Mouse (Mus musculus) hindbrain, embryonic 11.5 days (tissue): ENCODE measurements at regions not wholly inside any gene's neighbourhood (a gene's known extent, or its start where the extent isn't known, plus 50 kb on each side); places are given as distances from the start of the nearest gene placed in this dataset.

ENCODE experiments used
- ATAC-seq: fragments of 200-750 bp; cut with Nextera tagmentation; 2 replicates; pipeline ENCODE4 v1.8.0; 2017; ENCODE audit warnings: mild to moderate bottlenecking, moderate TSS enrichment, moderate library complexity; ENCODE audit not compliant: low FRiP score
- DNase-seq: peaks from one replicate; pipeline ENCODE4 v3.0.0-alpha.2; 2015; ENCODE audit warnings: low spot score
- H3K27ac ChIP-seq: fragments of 300-500 bp; sonication (generic); 2 replicates; pipeline ENCODE4 v1.5.1; 2014; ENCODE audit warnings: mild to moderate bottlenecking, low read depth, low read length
- H3K27me3 ChIP-seq: fragments of 300-500 bp; sonication (generic); 2 replicates; pipeline ENCODE4 v1.6.1; 2014; ENCODE audit warnings: mild to moderate bottlenecking, low read length, moderate library complexity, mixed read lengths; ENCODE audit not compliant: control insufficient read depth, insufficient read depth
- H3K36me3 ChIP-seq: fragments of 300-500 bp; sonication (generic); 2 replicates; pipeline ENCODE4 v1.6.1; 2014; ENCODE audit warnings: mild to moderate bottlenecking, low read length, moderate library complexity, mixed read lengths; ENCODE audit not compliant: control insufficient read depth, insufficient read depth
- H3K4me1 ChIP-seq: fragments of 300-500 bp; sonication (generic); replicated peaks from 2 replicates; pipeline ENCODE4 v1.6.1; 2014; ENCODE audit warnings: low read length, mixed read lengths; ENCODE audit not compliant: control insufficient read depth, insufficient read depth
- H3K4me2 ChIP-seq: fragments of 300-500 bp; sonication (generic); replicated peaks from 2 replicates; pipeline ENCODE4 v1.6.1; 2014; ENCODE audit warnings: mild to moderate bottlenecking, low read depth, low read length
- H3K4me3 ChIP-seq: fragments of 300-500 bp; sonication (generic); 2 replicates; pipeline ENCODE4 v1.5.1; 2014; ENCODE audit warnings: low read depth, low read length
- H3K9ac ChIP-seq: fragments of 300-500 bp; sonication (generic); 2 replicates; pipeline ENCODE4 v1.6.1; 2014; ENCODE audit warnings: low read depth, low read length
- H3K9me3 ChIP-seq: fragments of 300-500 bp; sonication (generic); 2 replicates; pipeline ENCODE4 v1.6.1; 2016; ENCODE audit warnings: low read length; ENCODE audit not compliant: control insufficient read depth
- WGBS: fragments of 180-500 bp; shearing (Covaris S2); extraction: QIAGEN DNeasy Blood & Tissue Kit; methylation state at CpG from one replicate; pipeline ENCODE4 v1.1.7; 2014; 5-methylcytosine and 5-hydroxymethylcytosine counted together

DNA sequence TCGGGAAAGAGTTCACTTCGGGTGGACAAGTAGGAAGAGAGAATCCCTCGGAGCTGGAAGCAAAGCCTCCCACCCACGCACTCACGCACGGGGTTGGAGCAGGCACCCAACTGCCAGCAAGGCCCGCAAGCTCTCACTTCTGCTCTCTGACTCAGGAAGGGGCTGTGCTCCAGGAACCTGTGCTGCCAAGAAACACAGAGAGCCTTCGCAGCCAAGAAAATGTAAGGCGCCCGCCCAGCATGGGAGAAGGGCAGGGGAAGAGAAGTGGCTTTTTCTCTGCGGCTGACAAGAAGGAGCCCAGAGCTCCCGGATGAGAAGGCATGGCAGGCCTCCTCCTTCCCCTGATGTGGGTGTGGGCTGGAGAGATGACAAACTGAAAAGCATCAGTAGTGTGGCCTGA lies 549.1 kb upstream of the 3110018I06Rik start:
- no peaks in the 10 kb centered on the region for H3K9me3 ChIP-seq
- H3K9ac ChIP-seq = no peak overlapping the region
- no peak for DNase-seq
- H3K27ac ChIP-seq = no peak overlapping the region
- H3K4me1 ChIP-seq = no peaks in the 10 kb centered on the region
- no peak overlapping the region for H3K4me3 ChIP-seq
- H3K27me3 ChIP-seq = no peaks in the 10 kb centered on the region
- ATAC-seq = no peak
- 87% methylated on average over 12 of the region's 12 CpGs for WGBS
- H3K4me2 ChIP-seq = no peak overlapping the region
- no peaks in the 10 kb centered on the region for H3K36me3 ChIP-seq

DNA sequence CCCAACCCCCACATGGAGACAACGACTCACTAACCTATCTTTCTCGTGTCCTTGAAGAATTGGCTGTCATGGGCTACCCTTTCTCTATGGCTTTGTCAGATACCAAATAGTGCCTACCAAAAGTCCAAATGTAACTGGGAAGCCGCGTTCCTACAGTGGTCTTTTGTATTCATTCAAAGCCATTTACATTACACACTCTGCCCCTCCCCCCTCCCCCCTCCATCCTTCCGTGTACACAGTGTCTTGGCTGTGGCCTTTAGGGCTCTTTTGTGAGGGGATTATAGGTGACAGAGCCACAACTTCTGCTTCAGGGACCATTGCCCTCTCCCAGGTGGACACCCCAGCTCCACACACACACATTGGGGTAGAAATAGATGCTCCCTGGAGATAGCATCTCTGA lies 544.6 kb upstream of the 3110018I06Rik start:
- DNase-seq (peak; percentile 30), ATAC-seq (no peak)
- Histone ChIP-seq H3K27ac (no peak overlapping the region), H3K4me3 (no peak overlapping the region), H3K4me1 (no peaks in the 10 kb centered on the region), H3K9ac (no peak overlapping the region), H3K9me3 (no peaks in the 10 kb centered on the region), H3K4me2 (no peak overlapping the region), H3K27me3 (no peaks in the 10 kb centered on the region), H3K36me3 (no peaks in the 10 kb centered on the region)
- 26% methylated on average over 5 of the region's 5 CpGs for WGBS

DNA sequence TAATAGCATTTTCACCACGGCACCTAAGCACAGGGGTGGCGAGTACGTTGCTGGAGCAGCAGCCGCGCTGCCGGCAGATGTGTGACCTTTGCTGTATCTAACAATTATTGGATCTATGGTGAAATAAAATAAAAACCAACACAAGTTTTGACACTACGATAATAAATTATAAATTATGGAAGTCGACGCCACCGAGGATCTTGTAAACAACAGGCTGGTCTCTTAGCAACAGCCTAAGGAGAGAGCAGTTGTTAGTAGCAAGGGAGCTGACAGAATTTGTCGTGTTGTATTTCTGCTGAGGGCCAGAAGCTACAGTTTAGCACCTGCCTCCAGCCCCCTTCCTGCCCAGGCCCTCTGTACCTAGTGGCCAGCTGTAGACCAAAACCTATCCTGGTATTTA lies 535.8 kb upstream of the 3110018I06Rik start:
- 82% methylated on average over 11 of the region's 11 CpGs for WGBS
- H3K4me1 ChIP-seq = no peaks in the 10 kb centered on the region
- no peak overlapping the region for H3K4me3 ChIP-seq
- no peak overlapping the region for H3K27ac ChIP-seq
- no peak overlapping the region for H3K9ac ChIP-seq
- ATAC-seq = no peak
- DNase-seq = no peak
- no peaks in the 10 kb centered on the region for H3K36me3 ChIP-seq
- no peak overlapping the region for H3K4me2 ChIP-seq
- H3K27me3 ChIP-seq = no peaks in the 10 kb centered on the region
- H3K9me3 ChIP-seq = no peaks in the 10 kb centered on the region

DNA sequence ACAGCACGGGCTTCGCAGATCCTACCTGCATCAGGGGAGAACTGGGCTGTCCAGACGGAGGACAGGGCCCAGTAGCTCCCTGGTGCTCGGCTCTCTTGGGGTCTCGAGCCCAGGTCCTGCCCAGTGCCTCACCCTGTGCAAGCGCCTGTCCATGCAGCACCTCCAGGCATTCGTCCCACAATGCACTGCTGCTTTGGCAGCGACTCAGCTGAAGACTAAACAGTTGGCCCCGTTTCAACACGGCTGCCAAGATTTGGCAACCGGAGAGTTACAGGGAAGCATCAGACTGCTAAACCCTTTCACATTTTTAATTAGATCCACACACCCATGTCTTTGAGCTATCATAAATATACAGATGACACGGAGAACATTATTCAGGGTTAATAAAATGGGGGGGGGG lies 532.7 kb upstream of the 3110018I06Rik start:
- no peak overlapping the region for H3K9ac ChIP-seq
- no peak overlapping the region for H3K27ac ChIP-seq
- H3K4me3 ChIP-seq = no peak overlapping the region
- ATAC-seq (no peak), DNase-seq (no peak)
- H3K4me2 ChIP-seq = no peak overlapping the region
- no peaks in the 10 kb centered on the region for H3K4me1 ChIP-seq
- no peaks in the 10 kb centered on the region for H3K36me3 ChIP-seq
- 88% methylated on average over 12 of the region's 12 CpGs for WGBS
- H3K27me3 ChIP-seq = no peaks in the 10 kb centered on the region
- H3K9me3 ChIP-seq = no peaks in the 10 kb centered on the region

- Histone ChIP-seq H3K4me3 (no peak overlapping the region), H3K27ac (no peak overlapping the region), H3K4me2 (no peak overlapping the region), H3K27me3 (no peaks in the 10 kb centered on the region), H3K36me3 (no peaks in the 10 kb centered on the region), H3K9ac (no peak overlapping the region), H3K4me1 (no peaks in the 10 kb centered on the region), H3K9me3 (no peaks in the 10 kb centered on the region)
- ATAC-seq = no peak
- WGBS = 89% methylated on average over 6 of the region's 6 CpGs
- DNase-seq = no peak
Observed at GRCm38 (mm10) chr12:106956266-106956665, 532.2 kb upstream of the 3110018I06Rik start.

DNA sequence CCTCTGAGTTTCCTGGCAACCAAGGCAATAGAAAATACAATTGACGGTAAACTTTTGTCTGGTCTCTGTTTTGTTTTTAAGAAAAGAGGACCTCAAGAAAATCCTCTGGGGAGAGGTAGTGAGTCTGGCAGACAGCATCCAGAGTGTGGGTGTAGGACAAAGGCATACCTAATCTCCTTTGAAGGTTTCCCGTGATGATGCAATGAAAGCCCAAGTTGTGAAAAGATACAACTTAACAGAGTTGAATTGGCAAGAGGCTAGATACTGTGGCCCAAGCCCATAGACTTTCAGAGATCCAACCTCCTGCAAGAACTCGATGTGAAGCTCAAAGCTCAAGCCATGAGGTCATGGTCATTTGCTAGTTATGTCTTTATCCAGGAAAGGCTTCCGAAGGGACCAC lies 526.4 kb upstream of the 3110018I06Rik start:
- Histone ChIP-seq H3K9ac (no peak overlapping the region), H3K9me3 (no peaks in the 10 kb centered on the region), H3K36me3 (no peaks in the 10 kb centered on the region), H3K4me3 (no peak overlapping the region), H3K4me2 (no peak overlapping the region), H3K27me3 (no peaks in the 10 kb centered on the region), H3K4me1 (no peaks in the 10 kb centered on the region), H3K27ac (no peak overlapping the region)
- 67% methylated on average over 4 of the region's 4 CpGs for WGBS
- DNase-seq (no peak), ATAC-seq (no peak)

DNA sequence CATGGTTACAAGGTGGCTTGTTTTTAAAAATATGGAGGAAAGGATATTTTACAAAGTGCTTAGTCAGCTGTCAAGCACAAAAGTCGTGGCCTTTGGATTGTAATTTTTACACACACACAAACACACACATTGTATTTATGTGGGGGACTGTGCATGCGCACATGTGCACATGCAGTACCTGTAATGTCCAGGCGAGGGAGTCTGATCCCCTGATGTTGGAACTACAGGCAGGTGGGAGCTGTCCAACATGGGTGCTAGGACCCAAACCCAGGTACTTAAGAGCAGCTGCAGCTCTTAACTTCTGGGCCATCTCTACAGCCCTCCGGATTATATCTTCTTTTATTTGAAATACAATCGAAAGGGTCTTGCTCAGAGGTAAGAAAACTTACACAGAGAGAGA lies 524.7 kb upstream of the 3110018I06Rik start:
- H3K9me3 ChIP-seq = no peaks in the 10 kb centered on the region
- H3K27me3 ChIP-seq = no peaks in the 10 kb centered on the region
- H3K27ac ChIP-seq = no peak overlapping the region
- no peak overlapping the region for H3K4me3 ChIP-seq
- no peak overlapping the region for H3K9ac ChIP-seq
- DNase-seq (peak; percentile 16), ATAC-seq (no peak)
- H3K4me2 ChIP-seq = no peak overlapping the region
- no peaks in the 10 kb centered on the region for H3K36me3 ChIP-seq
- WGBS = 68% methylated on average over 5 of the region's 5 CpGs
- no peaks in the 10 kb centered on the region for H3K4me1 ChIP-seq

GRCm38 (mm10) chr12:106969873-106970272 lies 518.6 kb upstream of the 3110018I06Rik start:
- ATAC-seq (no peak), DNase-seq (peak; percentile 9)
- no peaks in the 10 kb centered on the region for H3K27me3 ChIP-seq
- WGBS = 46% methylated on average over 5 of the region's 5 CpGs
- no peaks in the 10 kb centered on the region for H3K36me3 ChIP-seq
- no peaks in the 10 kb centered on the region for H3K4me1 ChIP-seq
- no peak overlapping the region for H3K4me2 ChIP-seq
- no peaks in the 10 kb centered on the region for H3K9me3 ChIP-seq
- no peak overlapping the region for H3K27ac ChIP-seq
- no peak overlapping the region for H3K9ac ChIP-seq
- H3K4me3 ChIP-seq = no peak overlapping the region

- no peaks in the 10 kb centered on the region for H3K27me3 ChIP-seq
- no peak overlapping the region for H3K9ac ChIP-seq
- H3K36me3 ChIP-seq = no peaks in the 10 kb centered on the region
- no peak overlapping the region for H3K4me2 ChIP-seq
- no peak for DNase-seq
- no peak overlapping the region for H3K4me3 ChIP-seq
- 81% methylated on average over 3 of the region's 3 CpGs for WGBS
- ATAC-seq = no peak
- H3K4me1 ChIP-seq = no peaks in the 10 kb centered on the region
- H3K27ac ChIP-seq = no peak overlapping the region
- no peaks in the 10 kb centered on the region for H3K9me3 ChIP-seq
Observed at GRCm38 (mm10) chr12:106992421-106992820, 496.0 kb upstream of the 3110018I06Rik start.
